Mouse (Mus musculus) heart, postnatal 0 days (tissue): Measurements from ENCODE around the gene Dnaaf5. TPM values are rescaled to one million over a fixed set of nuclear protein-coding genes. Genes with fewer than 3 reads are reported as not detected.

ENCODE experiments used
- ATAC-seq: fragments of 200-750 bp; cut with Nextera tagmentation; 2 replicates; pipeline ENCODE4 v1.8.0; 2017; ENCODE audit warnings: low read depth, moderate number of reproducible peaks, moderate library complexity; ENCODE audit not compliant: insufficient read depth
- DNase-seq: peaks from one replicate; pipeline ENCODE4 v3.0.0-alpha.2; 2016; ENCODE audit warnings: low spot score
- H3K27ac ChIP-seq: fragments of 300-500 bp; sonication (generic); 2 replicates; pipeline ENCODE4 v1.5.1; 2014; ENCODE audit warnings: low read depth, mild to moderate bottlenecking
- H3K27me3 ChIP-seq: fragments of 300-500 bp; sonication (generic); 2 replicates; pipeline ENCODE4 v1.6.1; 2014; ENCODE audit warnings: low read length, mixed read lengths; ENCODE audit not compliant: control insufficient read depth, insufficient read depth
- H3K36me3 ChIP-seq: fragments of 300-500 bp; sonication (generic); replicated peaks from 2 replicates; pipeline ENCODE4 v1.6.1; 2014; ENCODE audit warnings: low read length, mixed read lengths; ENCODE audit not compliant: control insufficient read depth, insufficient read depth
- H3K4me1 ChIP-seq: fragments of 300-500 bp; sonication (generic); 2 replicates; pipeline ENCODE4 v1.6.1; 2014; ENCODE audit warnings: antibody characterized with exemption; ENCODE audit not compliant: control insufficient read depth, insufficient read depth
- H3K4me2 ChIP-seq: fragments of 300-500 bp; sonication (generic); 2 replicates; pipeline ENCODE4 v1.6.1; 2014; ENCODE audit warnings: low read depth, mild to moderate bottlenecking, low read length, moderate library complexity
- H3K4me3 ChIP-seq: fragments of 300-500 bp; sonication (generic); 2 replicates; pipeline ENCODE4 v1.5.1; 2014; ENCODE audit warnings: low read depth, low read length
- H3K9ac ChIP-seq: fragments of 300-500 bp; sonication (generic); replicated peaks from 2 replicates; pipeline ENCODE4 v1.6.1; 2014; ENCODE audit warnings: low read depth, low read length, mixed read lengths
- H3K9me3 ChIP-seq: fragments of 300-500 bp; sonication (generic); replicated peaks from 2 replicates; pipeline ENCODE4 v1.6.1; 2016; ENCODE audit warnings: low read length; ENCODE audit not compliant: control insufficient read depth
- CTCF ChIP-seq: IDR thresholded peaks from 2 replicates; pipeline ENCODE4 v1.5.1; 2016; ENCODE audit warnings: antibody characterized with exemption, control low read depth, low read depth
- EP300 ChIP-seq: IDR thresholded peaks from 2 replicates; pipeline ENCODE4 v1.6.1; 2016; ENCODE audit warnings: antibody characterized with exemption, low read depth
- WGBS: fragments of 180-500 bp; shearing (Covaris S2); extraction: QIAGEN DNeasy Blood & Tissue Kit; methylation state at CpG from one replicate; pipeline ENCODE4 v1.1.7; 2014; 5-methylcytosine and 5-hydroxymethylcytosine counted together
- polyA plus RNA-seq: library from polyadenylated mRNA; unstranded; fragments of >200 nt; fragmentation: Nextera tagmentation; extraction: Ambion mirVana; gene quantifications from 2 replicates; pipeline ENCODE4 v1.2.1, GENCODE M21; 2015
- total RNA-seq: library from RNA; depleted of rRNA; stranded (reverse); fragments of >200 nt; gene quantifications from 2 replicates; pipeline ENCODE4 v1.2.3, GENCODE M21; 2014; ENCODE audit warnings: low replicate concordance

The Dnaaf5 gene
- total and polyA plus RNA-seq, 2 experiments from 2014 or later = 2.3 to 23.0 TPM

- ATAC-seq (no peak), DNase-seq (no peak)
- Histone ChIP-seq H3K4me1 (no peaks in the 10 kb centered on the region), H3K27ac (no peak overlapping the region), H3K4me3 (no peak overlapping the region), H3K27me3 (no peaks in the 10 kb centered on the region), H3K4me2 (no peak overlapping the region), H3K9ac (no peak overlapping the region), H3K36me3 (peaks cover 71% of the 10 kb centered on the region), H3K9me3 (no peaks in the 10 kb centered on the region)
- TF ChIP-seq EP300 (no peak), CTCF (no peak)
- 75% methylated on average over 2 of the region's 2 CpGs for WGBS
Observed at GRCm38 (mm10) chr5:139183131-139183530, 33.1 kb downstream of the Dnaaf5 start.

DNA sequence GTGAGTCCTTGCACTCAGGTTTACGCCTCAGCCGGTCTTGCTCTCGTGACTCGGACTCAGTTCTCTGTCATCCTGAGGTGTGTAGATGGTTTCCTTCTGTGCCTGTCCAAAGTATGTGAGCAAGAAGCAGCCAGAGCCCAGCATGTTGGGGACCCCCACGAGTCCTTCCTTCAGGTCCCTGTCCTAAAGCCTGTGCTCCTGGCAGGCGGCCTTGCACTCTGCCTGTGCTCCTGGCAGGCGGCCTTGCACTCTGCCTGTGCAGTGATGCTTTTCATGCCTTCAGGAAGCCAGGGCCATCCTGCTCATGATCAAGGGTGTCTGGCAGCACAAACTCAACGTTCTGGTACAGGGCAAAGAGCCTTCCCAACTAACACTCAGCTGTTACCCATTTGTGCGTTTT is 33.6 kb downstream of the Dnaaf5 start:
- TF ChIP-seq EP300 = no peak
- TF ChIP-seq CTCF = no peak
- WGBS = 89% methylated on average over 9 of the region's 9 CpGs
- H3K9ac ChIP-seq = no peak overlapping the region
- no peaks in the 10 kb centered on the region for H3K9me3 ChIP-seq
- H3K4me1 ChIP-seq = no peaks in the 10 kb centered on the region
- no peak overlapping the region for H3K4me3 ChIP-seq
- no peaks in the 10 kb centered on the region for H3K27me3 ChIP-seq
- H3K4me2 ChIP-seq = no peak overlapping the region
- ATAC-seq (no peak), DNase-seq (no peak)
- peaks cover 69% of the 10 kb centered on the region for H3K36me3 ChIP-seq
- no peak overlapping the region for H3K27ac ChIP-seq

- no peak overlapping the region for H3K27ac ChIP-seq
- DNase-seq (no peak), ATAC-seq (no peak)
- 80% methylated on average over 4 of the region's 4 CpGs for WGBS
- no peak overlapping the region for H3K4me2 ChIP-seq
- peaks cover 66% of the 10 kb centered on the region for H3K36me3 ChIP-seq
- no peaks in the 10 kb centered on the region for H3K27me3 ChIP-seq
- H3K9ac ChIP-seq = no peak overlapping the region
- no peak for TF ChIP-seq EP300
- no peak for TF ChIP-seq CTCF
- H3K4me1 ChIP-seq = no peaks in the 10 kb centered on the region
- no peak overlapping the region for H3K4me3 ChIP-seq
- H3K9me3 ChIP-seq = no peaks in the 10 kb centered on the region
Observed at GRCm38 (mm10) chr5:139184897-139185296, 34.9 kb downstream of the Dnaaf5 start.

DNA sequence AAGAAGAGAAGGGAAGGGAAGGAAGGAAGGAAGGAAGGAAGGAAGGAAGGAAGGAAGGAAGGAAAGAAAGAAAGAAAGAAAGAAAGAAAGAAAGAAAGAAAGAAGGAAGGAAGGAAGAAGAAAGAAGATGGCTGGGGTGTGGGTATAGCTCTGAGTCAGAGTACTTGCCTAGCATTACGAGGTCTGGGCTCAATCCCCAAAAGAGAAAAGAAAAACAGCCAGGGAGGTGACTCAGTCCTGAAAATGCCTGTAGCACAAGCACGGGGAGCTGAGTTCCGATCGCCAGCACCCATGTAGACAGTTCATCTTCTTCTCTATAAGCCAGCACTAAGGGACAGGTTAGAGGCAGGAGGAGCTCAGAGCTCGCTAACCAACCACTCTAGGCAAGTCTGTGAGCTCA is 39.7 kb downstream of the Dnaaf5 start:
- TF ChIP-seq EP300 (no peak), CTCF (no peak)
- no peak for DNase-seq
- H3K9me3 ChIP-seq = no peaks in the 10 kb centered on the region
- H3K4me2 ChIP-seq = no peak overlapping the region
- no peak overlapping the region for H3K9ac ChIP-seq
- 89% methylated on average over 5 of the region's 5 CpGs for WGBS
- ATAC-seq = no peak
- H3K36me3 ChIP-seq = peaks cover 24% of the 10 kb centered on the region
- no peak overlapping the region for H3K4me3 ChIP-seq
- H3K27me3 ChIP-seq = no peaks in the 10 kb centered on the region
- no peaks in the 10 kb centered on the region for H3K4me1 ChIP-seq
- H3K27ac ChIP-seq = no peak overlapping the region

GRCm38 (mm10) chr5:139190958-139191357 is 40.9 kb downstream of the Dnaaf5 start:
- no peak overlapping the region for H3K9ac ChIP-seq
- DNase-seq (no peak), ATAC-seq (no peak)
- no peak overlapping the region for H3K27ac ChIP-seq
- no peak overlapping the region for H3K4me3 ChIP-seq
- peaks cover 13% of the 10 kb centered on the region; the same call in 1 of the 2 replicates for H3K36me3 ChIP-seq
- H3K27me3 ChIP-seq = no peaks in the 10 kb centered on the region
- TF ChIP-seq EP300 = no peak
- no peak for TF ChIP-seq CTCF
- no peaks in the 10 kb centered on the region for H3K9me3 ChIP-seq
- WGBS = 64% methylated on average over 5 of the region's 5 CpGs
- H3K4me2 ChIP-seq = no peak overlapping the region
- H3K4me1 ChIP-seq = no peaks in the 10 kb centered on the region

DNA sequence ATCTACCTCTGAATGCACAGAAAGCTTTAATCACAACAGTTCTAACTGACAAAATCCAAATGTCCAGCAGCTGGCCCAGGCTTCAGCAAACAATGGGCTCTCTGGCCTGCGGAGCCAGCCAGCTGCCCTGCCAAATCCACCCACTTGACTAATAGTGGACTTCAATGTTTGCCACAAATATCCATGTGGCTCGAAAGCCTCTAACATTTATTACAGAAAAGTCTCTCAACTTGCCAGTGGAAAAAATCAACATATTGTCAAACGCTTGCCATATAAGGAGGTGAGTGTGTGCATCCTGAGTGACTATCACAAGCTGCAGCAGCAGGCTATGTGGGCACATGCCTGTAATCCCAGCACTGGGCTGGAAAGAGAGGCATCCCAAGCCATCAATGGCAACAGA is 48.8 kb downstream of the Dnaaf5 start:
- H3K4me2 ChIP-seq = no peak overlapping the region
- H3K36me3 ChIP-seq = no peaks in the 10 kb centered on the region
- TF ChIP-seq CTCF (no peak), EP300 (no peak)
- peaks cover 20% of the 10 kb centered on the region for H3K4me1 ChIP-seq
- no peak overlapping the region for H3K9ac ChIP-seq
- ATAC-seq (no peak), DNase-seq (no peak)
- no peak overlapping the region for H3K4me3 ChIP-seq
- no peaks in the 10 kb centered on the region for H3K9me3 ChIP-seq
- no peak overlapping the region for H3K27ac ChIP-seq
- 83% methylated on average over 3 of the region's 3 CpGs for WGBS
- no peaks in the 10 kb centered on the region for H3K27me3 ChIP-seq
